Mouse (Mus musculus) MEL (cell line): ENCODE measurements around the gene Sstr3.

ENCODE experiments used
- CTCF ChIP-seq, 3 experiments: IDR thresholded peaks in 2 of 3; conservative IDR thresholded peaks in 1 of 3; 2 replicates each; pipeline ENCODE4 v1.5.1; 2011 to 2012; ENCODE audit warnings: low read length in 3 of 3, low read depth in 2 of 3, mild to moderate bottlenecking in 2 of 3, improper control_type of control experiment in 1 of 3, inconsistent platforms in 1 of 3, mixed read lengths in 1 of 3, moderate library complexity in 1 of 3; ENCODE audit not compliant: control insufficient read depth in 1 of 3, insufficient read depth in 1 of 3, poor library complexity in 1 of 3, severe bottlenecking in 1 of 3
- HCFC1 ChIP-seq: IDR thresholded peaks from 2 replicates; pipeline ENCODE4 v1.6.1; 2012; ENCODE audit warnings: low read depth, mild to moderate bottlenecking, inconsistent platforms, low read length, improper control_type of control experiment, moderate library complexity
- MAX ChIP-seq: IDR thresholded peaks from 2 replicates; pipeline ENCODE4 v1.6.1; 2011; ENCODE audit warnings: low read length, improper control_type of control experiment
- ZNF384 ChIP-seq: IDR thresholded peaks from 2 replicates; pipeline ENCODE4 v1.6.1; 2012; ENCODE audit warnings: low read depth, mild to moderate bottlenecking, inconsistent platforms, low read length, improper control_type of control experiment

- TF ChIP-seq CTCF (IDR thresholded peaks at IDR 0.05 in 2 of 3, conservative IDR thresholded peaks at IDR 0.05 in 1 of 3; ENCODE audit: control insufficient read depth in 1 of 3, insufficient read depth in 1 of 3, low read depth in 2 of 3, low read length in 3 of 3, poor library complexity in 1 of 3, severe bottlenecking in 1 of 3) = no peak
- TF ChIP-seq ZNF384 = no peak
- TF ChIP-seq HCFC1 = no peak
- no peak for TF ChIP-seq MAX
These were observed 15.6 kb downstream of the Sstr3 start for GRCm38 (mm10) chr15:78528726-78529411.
